Mouse (Mus musculus): ENCODE results near the gene Olfr1357.

GRCm38 (mm10) chr10:78574250-78575104 lies 43.4 kb downstream of the Olfr1357 start, which contains the start of gene Ilvbl:
- TF ChIP-seq POLR2A (IDR thresholded peaks at IDR 0.05; ENCODE audit: borderline replicate concordance, extremely low read depth, insufficient read depth, insufficient read length, poor library complexity, severe bottlenecking), result no peak
- no peak for TF ChIP-seq CTCF (IDR thresholded peaks at IDR 0.05; ENCODE audit: borderline replicate concordance, extremely low read depth, insufficient read depth, insufficient read length)
